Mouse (Mus musculus): Measurements from ENCODE around the gene Fgf22. TPM values are rescaled to one million over a fixed set of nuclear protein-coding genes. Genes with fewer than 3 reads are reported as not detected.

Gene Fgf22
- polyA plus RNA-seq, 1 experiment from 2014 or later = 3.1 TPM

DNA sequence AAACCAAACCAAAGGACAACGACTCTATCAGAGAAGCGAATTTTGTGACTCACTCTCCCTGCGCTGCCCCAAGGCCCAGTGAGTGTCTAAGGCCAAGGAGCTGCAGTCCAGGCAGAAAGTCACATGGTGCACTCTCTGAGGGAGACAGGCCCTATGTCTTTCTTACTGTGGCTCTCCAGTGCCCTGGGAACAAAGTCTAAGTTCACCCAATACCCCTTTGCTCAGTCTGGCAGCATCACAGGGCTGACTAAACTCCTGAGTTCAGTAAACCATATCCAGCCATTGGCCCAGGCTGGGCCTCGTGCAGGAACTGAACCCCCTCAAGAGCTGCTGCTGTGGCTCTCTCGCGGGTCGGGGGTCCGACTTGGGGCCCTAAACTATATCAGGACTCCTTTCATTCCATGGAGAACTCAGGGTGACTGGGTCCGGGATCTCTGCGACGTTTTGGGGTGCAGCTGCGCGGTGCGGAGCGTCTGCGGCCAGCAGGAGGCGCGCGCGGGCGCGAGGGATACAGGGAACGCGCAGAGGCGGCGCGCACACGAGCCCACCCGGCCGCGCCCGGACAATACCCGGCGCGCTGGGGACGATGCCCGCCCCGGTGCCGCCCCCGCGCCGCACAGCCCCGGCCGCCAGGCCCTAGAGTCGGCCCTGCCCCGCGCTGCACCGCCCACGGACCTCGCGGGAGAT lies 38.3 kb downstream of the Fgf22 start, which contains the start of gene Palm:
Palm (plus strand) TSS at position 522 of the 687 bp plus-strand sequence.
- Histone ChIP-seq H3K9ac (ENCODE audit: low read depth, low read length) (peak within 1 kb of the TSS; percentile 99), H3K9me3 (ENCODE audit: control insufficient read depth, low read length) (no peaks in the 10 kb centered on the region), H3K36me3 (ENCODE audit: control insufficient read depth, insufficient read depth, low read length) (no peaks in the 10 kb centered on the region), H3K4me2 (ENCODE audit: low read length) (peak within 1 kb of the TSS; percentile 79), H3K27me3 (replicated peaks; ENCODE audit: control insufficient read depth, insufficient read depth, low read length) (no peaks in the 10 kb centered on the region), H3K4me1 (ENCODE audit: control insufficient read depth, insufficient read depth, low read depth, low read length) (peaks cover 27% of the 10 kb centered on the region), H3K27ac (ENCODE audit: low read depth, low read length) (peak within 1 kb of the TSS; percentile 89), H3K4me3 (ENCODE audit: low read length) (peak within 1 kb of the TSS; percentile 88)
- WGBS = 5% methylated on average over 40 of the region's 51 CpGs
- peak; percentile 69 for ATAC-seq

DNA sequence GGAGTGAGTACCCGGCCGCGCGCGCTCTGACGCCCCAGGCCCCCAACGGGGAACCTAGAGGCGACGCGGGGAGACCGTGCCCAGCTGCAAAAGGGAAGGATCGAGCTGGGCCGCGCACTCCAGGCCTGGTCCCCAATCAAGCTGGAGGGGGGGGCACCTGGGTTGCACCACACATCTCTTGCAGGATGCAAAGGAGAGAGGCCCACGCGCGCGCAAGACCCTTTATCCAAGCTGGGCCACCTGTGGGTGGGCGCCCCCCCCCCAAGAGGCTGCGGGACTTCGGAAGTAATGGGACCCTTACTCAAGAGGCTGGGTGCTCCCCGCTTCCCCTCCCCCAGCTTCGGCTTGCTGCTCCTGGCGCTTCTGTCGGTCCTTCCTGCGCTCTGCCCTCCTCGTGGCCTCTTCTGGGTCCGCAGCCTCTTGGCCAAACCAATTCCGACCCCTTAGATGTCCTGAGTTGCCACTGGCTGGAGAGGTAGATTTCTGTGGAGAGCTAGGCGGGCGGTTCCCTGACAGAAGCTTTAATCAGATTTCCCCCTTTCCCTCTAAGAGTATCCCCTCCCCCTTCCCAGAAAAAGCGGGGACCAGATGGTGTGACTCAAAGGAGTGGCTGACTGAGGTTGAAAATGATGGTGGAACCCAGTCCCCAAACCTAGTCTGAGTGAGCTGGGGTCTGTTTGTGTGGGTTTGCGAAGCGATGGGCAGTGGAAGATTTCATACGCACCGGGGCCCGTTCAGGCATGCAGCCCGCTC lies 39.0 kb downstream of the Fgf22 start:
- Histone ChIP-seq H3K4me3 (ENCODE audit: low read length) (peak overlapping the region; percentile 88), H3K27ac (ENCODE audit: low read depth, low read length) (peak overlapping the region; percentile 89), H3K9ac (ENCODE audit: low read depth, low read length) (peak overlapping the region; percentile 99), H3K4me2 (ENCODE audit: low read length) (peak overlapping the region; percentile 79), H3K36me3 (ENCODE audit: control insufficient read depth, insufficient read depth, low read length) (no peaks in the 10 kb centered on the region), H3K27me3 (replicated peaks; ENCODE audit: control insufficient read depth, insufficient read depth, low read length) (no peaks in the 10 kb centered on the region), H3K9me3 (ENCODE audit: control insufficient read depth, low read length) (no peaks in the 10 kb centered on the region), H3K4me1 (ENCODE audit: control insufficient read depth, insufficient read depth, low read depth, low read length) (peaks cover 29% of the 10 kb centered on the region)
- ATAC-seq = peak; percentile 13
- under 1% methylated on average over 32 of the region's 38 CpGs for WGBS

DNA sequence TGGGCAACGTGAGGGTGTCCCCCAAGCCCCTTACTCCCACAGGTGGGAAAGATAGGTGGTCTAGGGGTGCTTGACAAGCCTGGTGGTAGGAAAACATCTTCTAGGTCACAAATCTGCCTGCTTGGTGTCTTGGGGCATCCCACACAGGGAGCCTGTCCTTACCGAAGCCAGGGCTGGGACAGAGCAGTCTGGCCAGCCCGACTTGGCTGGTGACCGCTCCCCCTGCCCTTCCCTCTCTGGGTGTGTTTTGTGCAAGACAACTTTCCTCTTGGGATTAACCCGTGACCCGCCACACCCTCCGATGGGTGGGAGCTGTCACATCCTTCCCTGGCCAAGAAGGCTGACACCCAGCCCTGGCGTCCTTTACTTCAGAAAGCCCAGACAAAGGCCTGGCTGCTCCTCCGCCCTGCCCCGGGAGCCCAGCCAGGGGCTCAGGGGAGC lies 39.6 kb downstream of the Fgf22 start:
- H3K4me2 ChIP-seq (ENCODE audit: low read length) = peak overlapping the region; percentile 79
- no peaks in the 10 kb centered on the region for H3K27me3 ChIP-seq (replicated peaks; ENCODE audit: control insufficient read depth, insufficient read depth, low read length)
- H3K9ac ChIP-seq (ENCODE audit: low read depth, low read length) = peak overlapping the region; percentile 99
- peak; percentile 35 for ATAC-seq
- peak overlapping the region; percentile 89 for H3K27ac ChIP-seq (ENCODE audit: low read depth, low read length)
- H3K36me3 ChIP-seq (ENCODE audit: control insufficient read depth, insufficient read depth, low read length) = no peaks in the 10 kb centered on the region
- H3K4me3 ChIP-seq (ENCODE audit: low read length) = peak overlapping the region; percentile 88
- peaks cover 29% of the 10 kb centered on the region for H3K4me1 ChIP-seq (ENCODE audit: control insufficient read depth, insufficient read depth, low read depth, low read length)
- WGBS = 4% methylated on average over 9 of the region's 10 CpGs
- no peaks in the 10 kb centered on the region for H3K9me3 ChIP-seq (ENCODE audit: control insufficient read depth, low read length)

GRCm38 (mm10) chr10:79795905-79796304 lies 41.0 kb downstream of the Fgf22 start:
- no peak overlapping the region for H3K9ac ChIP-seq (ENCODE audit: low read depth, low read length)
- H3K27me3 ChIP-seq (replicated peaks; ENCODE audit: control insufficient read depth, insufficient read depth, low read length) = no peaks in the 10 kb centered on the region
- H3K36me3 ChIP-seq (ENCODE audit: control insufficient read depth, insufficient read depth, low read length) = no peaks in the 10 kb centered on the region
- no peak overlapping the region for H3K4me3 ChIP-seq (ENCODE audit: low read length)
- no peak overlapping the region for H3K4me2 ChIP-seq (ENCODE audit: low read length)
- no peak overlapping the region for H3K27ac ChIP-seq (ENCODE audit: low read depth, low read length)
- 99% methylated on average over 3 of the region's 3 CpGs for WGBS
- H3K4me1 ChIP-seq (ENCODE audit: control insufficient read depth, insufficient read depth, low read depth, low read length) = peaks cover 29% of the 10 kb centered on the region
- H3K9me3 ChIP-seq (ENCODE audit: control insufficient read depth, low read length) = no peaks in the 10 kb centered on the region
- ATAC-seq = no peak

GRCm38 (mm10) chr10:79797326-79797725 lies 42.5 kb downstream of the Fgf22 start:
- 0 out of 2 replicates have a peak overlapping the region, but pooled peaks have one; percentile 20 for H3K27ac ChIP-seq (ENCODE audit: low read depth, low read length)
- no peaks in the 10 kb centered on the region for H3K9me3 ChIP-seq (ENCODE audit: control insufficient read depth, low read length)
- H3K9ac ChIP-seq (ENCODE audit: low read depth, low read length) = peak overlapping the region; percentile 43; the same call in 1 of the 2 replicates
- peak overlapping the region; percentile 47 for H3K4me2 ChIP-seq (ENCODE audit: low read length)
- peak overlapping the region; percentile 21; the same call in 1 of the 2 replicates for H3K4me3 ChIP-seq (ENCODE audit: low read length)
- no peaks in the 10 kb centered on the region for H3K27me3 ChIP-seq (replicated peaks; ENCODE audit: control insufficient read depth, insufficient read depth, low read length)
- H3K4me1 ChIP-seq (ENCODE audit: control insufficient read depth, insufficient read depth, low read depth, low read length) = peaks cover 37% of the 10 kb centered on the region
- 35% methylated on average over 15 of the region's 15 CpGs for WGBS
- no peak for ATAC-seq
- no peaks in the 10 kb centered on the region for H3K36me3 ChIP-seq (ENCODE audit: control insufficient read depth, insufficient read depth, low read length)

DNA sequence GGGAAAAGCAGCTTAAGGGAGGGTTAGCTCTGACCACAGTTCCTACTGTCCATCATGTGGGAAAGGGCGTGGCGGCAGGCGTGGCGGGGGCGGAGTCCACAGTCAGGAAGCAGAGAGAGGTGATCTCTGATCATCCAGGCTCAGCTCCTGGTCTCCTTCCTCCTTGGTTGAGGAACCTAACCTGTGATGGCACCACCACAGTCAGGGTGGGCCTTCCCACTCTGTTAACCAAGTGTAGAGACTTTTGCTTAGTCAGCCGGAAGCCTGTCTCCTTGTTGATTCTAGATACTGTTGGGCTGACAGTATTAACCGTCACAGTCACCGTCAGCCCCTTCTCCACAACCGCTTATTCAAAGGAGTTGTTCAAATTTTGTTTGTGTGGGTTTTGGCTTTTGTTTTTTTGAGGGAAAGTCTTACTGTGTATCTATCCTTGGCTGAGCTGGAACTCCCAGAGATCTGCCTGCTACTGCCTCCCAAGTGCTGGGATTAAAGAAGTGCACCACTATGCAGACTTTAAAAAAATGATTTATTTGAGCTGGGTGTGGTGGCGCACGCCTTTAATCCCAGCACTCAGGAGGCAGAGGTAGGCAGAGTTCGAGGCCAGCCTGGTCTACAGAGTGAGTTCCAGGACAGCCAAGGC lies 43.5 kb downstream of the Fgf22 start:
- Histone ChIP-seq H3K27me3 (replicated peaks; ENCODE audit: control insufficient read depth, insufficient read depth, low read length) (no peaks in the 10 kb centered on the region), H3K9ac (ENCODE audit: low read depth, low read length) (no peak overlapping the region), H3K27ac (ENCODE audit: low read depth, low read length) (no peak overlapping the region), H3K4me1 (ENCODE audit: control insufficient read depth, insufficient read depth, low read depth, low read length) (peaks cover 44% of the 10 kb centered on the region), H3K4me2 (ENCODE audit: low read length) (no peak overlapping the region), H3K9me3 (ENCODE audit: control insufficient read depth, low read length) (no peaks in the 10 kb centered on the region), H3K4me3 (ENCODE audit: low read length) (no peak overlapping the region), H3K36me3 (ENCODE audit: control insufficient read depth, insufficient read depth, low read length) (no peaks in the 10 kb centered on the region)
- WGBS = 93% methylated on average over 12 of the region's 12 CpGs
- ATAC-seq = no peak

GRCm38 (mm10) chr10:79800508-79800907 lies 45.6 kb downstream of the Fgf22 start:
- H3K9me3 ChIP-seq (ENCODE audit: control insufficient read depth, low read length) = no peaks in the 10 kb centered on the region
- no peaks in the 10 kb centered on the region for H3K27me3 ChIP-seq (replicated peaks; ENCODE audit: control insufficient read depth, insufficient read depth, low read length)
- 68% methylated on average over 11 of the region's 11 CpGs for WGBS
- H3K4me2 ChIP-seq (ENCODE audit: low read length) = no peak overlapping the region
- H3K27ac ChIP-seq (ENCODE audit: low read depth, low read length) = no peak overlapping the region; the same call in 1 of the 2 replicates
- H3K4me3 ChIP-seq (ENCODE audit: low read length) = no peak overlapping the region
- H3K9ac ChIP-seq (ENCODE audit: low read depth, low read length) = no peak overlapping the region
- peaks cover 48% of the 10 kb centered on the region for H3K4me1 ChIP-seq (ENCODE audit: control insufficient read depth, insufficient read depth, low read depth, low read length)
- no peaks in the 10 kb centered on the region for H3K36me3 ChIP-seq (ENCODE audit: control insufficient read depth, insufficient read depth, low read length)
- ATAC-seq = no peak

DNA sequence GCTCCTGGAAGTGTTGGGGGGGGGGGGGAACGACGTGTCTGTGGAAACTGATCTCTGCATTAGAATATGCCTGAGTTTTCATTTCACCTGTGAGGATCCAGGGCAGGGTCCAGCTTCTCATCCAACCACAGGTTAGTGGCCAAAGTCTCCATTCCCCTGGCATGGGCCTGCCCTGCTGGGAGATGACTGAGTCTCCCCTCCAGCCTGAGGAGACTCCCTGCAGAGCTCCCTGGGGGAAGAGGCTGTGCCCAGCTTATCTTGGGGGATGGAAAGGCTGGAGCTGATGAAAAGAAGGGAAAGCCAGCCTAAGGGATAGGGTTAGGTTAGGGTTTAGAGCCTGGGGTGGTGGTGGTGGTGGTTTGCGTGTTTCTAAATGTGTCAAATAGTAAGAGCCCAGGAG lies 47.0 kb downstream of the Fgf22 start:
- Histone ChIP-seq H3K4me2 (ENCODE audit: low read length) (no peak overlapping the region), H3K9me3 (ENCODE audit: control insufficient read depth, low read length) (no peaks in the 10 kb centered on the region), H3K9ac (ENCODE audit: low read depth, low read length) (no peak overlapping the region), H3K27ac (ENCODE audit: low read depth, low read length) (peak overlapping the region; percentile 79), H3K27me3 (replicated peaks; ENCODE audit: control insufficient read depth, insufficient read depth, low read length) (no peaks in the 10 kb centered on the region), H3K4me1 (ENCODE audit: control insufficient read depth, insufficient read depth, low read depth, low read length) (peaks cover 43% of the 10 kb centered on the region), H3K4me3 (ENCODE audit: low read length) (no peak overlapping the region), H3K36me3 (ENCODE audit: control insufficient read depth, insufficient read depth, low read length) (no peaks in the 10 kb centered on the region)
- WGBS = 18% methylated on average over 3 of the region's 3 CpGs
- ATAC-seq = no peak
